Mouse (Mus musculus) testis, adult 2 months (tissue): ENCODE measurements around the gene Slco3a1.

Experiments used
- CTCF ChIP-seq: fragments of 200-500 bp; IDR thresholded peaks from 2 replicates; pipeline ENCODE4 v1.5.1; 2012; ENCODE audit warnings: low read depth, mild to moderate bottlenecking, inconsistent platforms, low read length, moderate library complexity; ENCODE audit not compliant: control insufficient read depth, insufficient read depth, insufficient replicate concordance
- POLR2A ChIP-seq: fragments of 200-500 bp; IDR thresholded peaks from 2 replicates; pipeline ENCODE4 v1.6.1; 2012; ENCODE audit warnings: low read depth, mild to moderate bottlenecking, inconsistent platforms, low read length, moderate library complexity; ENCODE audit not compliant: control insufficient read depth

DNA sequence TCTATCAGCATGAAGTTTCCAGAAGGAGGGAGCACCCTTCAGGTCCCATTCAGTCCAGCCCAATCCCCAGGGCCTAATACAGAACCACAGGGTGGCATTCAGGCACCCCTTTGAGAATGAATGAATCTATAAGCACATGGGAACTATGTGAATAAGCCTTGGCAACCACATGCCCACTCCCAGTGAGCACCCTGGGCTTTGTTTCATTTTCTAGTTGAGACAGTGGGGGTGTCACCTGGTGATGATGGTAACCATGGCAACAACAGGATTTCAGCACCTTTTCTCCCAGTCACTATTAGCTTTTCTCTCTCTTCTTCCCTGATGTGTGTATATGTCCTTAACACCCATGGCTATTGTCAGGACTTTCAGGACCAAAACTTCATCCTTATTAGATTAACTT is 231.4 kb downstream of the Slco3a1 start:
- TF ChIP-seq CTCF (no peak), POLR2A (no peak)
